Mouse (Mus musculus): ENCODE measurements at regions not wholly inside any gene's neighbourhood (a gene's known extent, or its start where the extent isn't known, plus 50 kb on each side); places are given as distances from the start of the nearest gene placed in this dataset.

DNA sequence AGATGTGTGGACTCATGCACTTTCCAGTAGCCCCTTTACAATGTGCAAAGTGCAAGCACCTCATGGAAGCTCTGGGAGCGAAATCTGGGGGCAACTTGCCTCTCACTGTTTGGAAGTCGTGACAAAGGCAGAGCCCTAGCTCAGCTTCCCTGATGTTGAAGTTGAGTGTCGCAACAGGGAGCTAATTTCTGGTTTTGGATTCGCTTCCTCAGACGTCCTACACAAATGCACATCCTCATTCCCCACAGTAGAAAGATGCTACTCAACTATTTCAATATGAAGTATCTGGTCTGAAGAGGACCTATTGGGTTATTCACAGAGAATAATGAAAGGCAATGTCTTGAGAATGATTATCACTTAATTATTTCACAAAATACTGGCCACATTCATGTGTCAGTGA lies 331.3 kb downstream of the Adgrl2 start:
- Histone ChIP-seq H3K4me3 (no peak overlapping the region), H3K27me3 (replicated peaks) (no peaks in the 10 kb centered on the region), H3K9ac (no peak overlapping the region), H3K4me2 (no peak overlapping the region), H3K4me1 (replicated peaks) (no peaks in the 10 kb centered on the region), H3K36me3 (no peaks in the 10 kb centered on the region), H3K9me3 (replicated peaks) (no peaks in the 10 kb centered on the region), H3K27ac (ENCODE audit: poor library complexity, severe bottlenecking) (no peak overlapping the region)
- 81% methylated on average over 5 of the region's 5 CpGs for WGBS
- ATAC-seq (ENCODE audit: insufficient number of reproducible peaks, low FRiP score): no peak

DNA sequence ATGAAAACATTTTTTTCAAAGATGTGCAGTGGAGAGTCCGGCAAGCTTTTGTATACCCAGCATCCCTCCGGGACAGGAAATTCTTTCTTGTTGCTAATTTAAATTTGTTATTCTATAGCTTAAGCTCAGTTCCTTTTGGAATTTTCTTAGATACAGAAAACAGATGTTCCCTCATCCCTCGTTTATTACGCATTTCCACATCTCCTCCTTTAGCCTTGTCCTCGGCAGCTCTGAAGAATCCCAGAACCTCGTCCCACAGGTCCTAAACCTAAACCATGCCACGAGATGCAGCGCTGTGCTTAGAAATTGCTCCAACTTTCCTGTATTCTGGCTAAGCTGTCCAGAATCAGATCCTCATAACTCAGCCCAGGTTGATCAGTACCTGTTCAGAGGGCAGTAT lies 332.0 kb downstream of the Adgrl2 start:
- Histone ChIP-seq H3K4me1 (replicated peaks) (no peaks in the 10 kb centered on the region), H3K9ac (no peak overlapping the region), H3K36me3 (no peaks in the 10 kb centered on the region), H3K27ac (ENCODE audit: poor library complexity, severe bottlenecking) (no peak overlapping the region), H3K27me3 (replicated peaks) (no peaks in the 10 kb centered on the region), H3K4me3 (no peak overlapping the region), H3K4me2 (no peak overlapping the region), H3K9me3 (replicated peaks) (no peaks in the 10 kb centered on the region)
- ATAC-seq (ENCODE audit: insufficient number of reproducible peaks, low FRiP score): no peak
- WGBS: 74% methylated on average over 8 of the region's 8 CpGs

DNA sequence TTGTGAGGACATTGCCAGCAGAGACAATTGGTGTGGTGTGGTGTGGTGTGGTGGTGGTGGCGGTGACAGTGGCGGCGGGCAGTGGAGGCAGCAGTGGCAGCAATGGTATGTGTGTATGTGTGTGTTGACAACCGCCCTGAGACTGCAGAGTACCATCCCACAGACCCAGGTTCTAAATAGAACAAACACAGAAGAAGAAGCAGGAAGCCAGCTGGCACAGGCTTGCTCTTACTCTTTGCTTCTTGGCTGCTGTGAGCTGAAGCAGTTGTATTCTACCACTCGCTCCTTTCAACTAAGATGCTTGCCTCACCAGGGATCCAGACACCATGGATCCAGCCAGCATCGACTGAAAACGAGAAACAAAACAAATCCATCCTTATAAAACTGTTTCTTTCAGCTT lies 334.2 kb downstream of the Adgrl2 start:
- Histone ChIP-seq H3K27me3 (replicated peaks) (no peaks in the 10 kb centered on the region), H3K4me2 (no peak overlapping the region), H3K27ac (ENCODE audit: poor library complexity, severe bottlenecking) (no peak overlapping the region), H3K9me3 (replicated peaks) (0 out of 2 replicates have a peak, but pooled peaks cover 3% of the 10 kb centered on the region), H3K9ac (no peak overlapping the region), H3K4me1 (replicated peaks) (no peaks in the 10 kb centered on the region), H3K36me3 (no peaks in the 10 kb centered on the region), H3K4me3 (no peak overlapping the region)
- 85% methylated on average over 7 of the region's 7 CpGs for WGBS
- no peak for ATAC-seq (ENCODE audit: insufficient number of reproducible peaks, low FRiP score)

DNA sequence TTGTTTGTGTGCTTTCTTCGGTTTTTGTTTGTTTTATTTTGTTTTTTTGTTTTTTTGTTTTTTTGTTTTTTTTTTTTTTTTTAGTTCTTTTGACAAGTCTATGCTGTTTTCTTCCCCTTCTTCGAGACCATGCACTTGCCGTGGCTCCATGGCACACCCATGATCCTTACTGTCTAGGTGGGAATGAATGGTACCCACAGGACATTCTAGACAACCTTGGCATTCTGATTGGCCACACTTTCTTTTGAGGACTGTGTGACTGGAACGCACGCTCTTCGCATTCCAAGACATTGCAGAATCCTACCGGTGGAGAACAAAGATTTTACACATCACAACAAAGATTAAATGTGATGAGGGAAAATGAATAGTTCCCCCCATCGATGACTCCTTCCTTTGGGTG lies 340.1 kb downstream of the Adgrl2 start:
- Histone ChIP-seq H3K4me1 (replicated peaks) (0 out of 2 replicates have a peak, but pooled peaks cover 2% of the 10 kb centered on the region), H3K36me3 (no peaks in the 10 kb centered on the region), H3K9me3 (replicated peaks) (0 out of 2 replicates have a peak, but pooled peaks cover 3% of the 10 kb centered on the region), H3K27me3 (replicated peaks) (no peaks in the 10 kb centered on the region), H3K4me2 (no peak overlapping the region), H3K27ac (ENCODE audit: poor library complexity, severe bottlenecking) (no peak overlapping the region), H3K9ac (no peak overlapping the region), H3K4me3 (no peak overlapping the region)
- ATAC-seq (ENCODE audit: insufficient number of reproducible peaks, low FRiP score): no peak
- WGBS: 69% methylated on average over 8 of the region's 8 CpGs

DNA sequence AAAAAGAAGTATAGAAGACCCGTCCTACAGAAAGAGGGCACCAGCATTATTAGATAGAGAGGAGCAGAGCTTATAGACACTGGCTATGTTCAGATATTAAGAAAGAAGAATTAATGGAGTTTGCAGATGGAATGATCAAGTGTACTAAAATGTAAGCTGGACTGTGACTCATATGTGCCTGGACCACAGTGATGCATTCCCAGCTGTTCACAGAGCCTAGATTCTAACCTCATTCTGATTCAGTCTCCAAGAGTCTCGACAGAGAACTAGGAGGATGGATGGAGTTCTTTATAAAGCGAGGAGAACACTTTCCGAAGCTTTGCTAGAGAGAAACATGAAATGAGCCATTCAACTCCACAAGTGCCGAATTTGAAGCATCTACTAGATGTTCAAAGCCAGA lies 345.4 kb downstream of the Adgrl2 start:
- H3K27me3 ChIP-seq (replicated peaks): no peaks in the 10 kb centered on the region
- H3K4me3 ChIP-seq: no peak overlapping the region
- H3K36me3 ChIP-seq: no peaks in the 10 kb centered on the region
- 80% methylated on average over 5 of the region's 5 CpGs for WGBS
- H3K4me2 ChIP-seq: no peak overlapping the region
- no peak overlapping the region for H3K9ac ChIP-seq
- ATAC-seq (ENCODE audit: insufficient number of reproducible peaks, low FRiP score): no peak
- no peaks in the 10 kb centered on the region for H3K9me3 ChIP-seq (replicated peaks)
- no peak overlapping the region for H3K27ac ChIP-seq (ENCODE audit: poor library complexity, severe bottlenecking)
- 0 out of 2 replicates have a peak, but pooled peaks cover 3% of the 10 kb centered on the region for H3K4me1 ChIP-seq (replicated peaks)

DNA sequence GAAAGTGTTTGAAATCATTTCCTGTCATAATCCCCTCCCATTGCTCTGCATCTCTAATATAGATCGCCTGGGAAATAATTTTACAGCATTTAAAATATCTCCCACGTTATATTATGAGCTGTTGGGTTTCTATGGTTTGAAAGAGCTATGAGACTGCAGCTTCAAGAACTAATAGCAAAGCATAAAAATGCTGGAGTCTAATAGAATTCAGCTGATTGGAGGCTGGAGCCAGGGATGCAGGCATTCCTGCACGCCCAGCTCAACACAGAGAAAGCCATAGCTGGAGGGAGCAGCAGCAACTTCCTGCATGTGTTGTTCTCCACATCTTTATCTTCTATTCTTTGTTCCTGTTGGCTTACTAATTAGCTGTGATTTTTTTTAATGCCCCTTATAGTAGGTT lies 348.8 kb downstream of the Adgrl2 start:
- Histone ChIP-seq H3K9me3 (replicated peaks) (peaks cover 4% of the 10 kb centered on the region; the same call in 1 of the 2 replicates), H3K27ac (ENCODE audit: poor library complexity, severe bottlenecking) (no peak overlapping the region), H3K4me1 (replicated peaks) (0 out of 2 replicates have a peak, but pooled peaks cover 3% of the 10 kb centered on the region), H3K9ac (no peak overlapping the region), H3K4me2 (no peak overlapping the region), H3K27me3 (replicated peaks) (no peaks in the 10 kb centered on the region), H3K36me3 (no peaks in the 10 kb centered on the region), H3K4me3 (no peak overlapping the region)
- 78% methylated on average over 3 of the region's 3 CpGs for WGBS
- no peak for ATAC-seq (ENCODE audit: insufficient number of reproducible peaks, low FRiP score)

DNA sequence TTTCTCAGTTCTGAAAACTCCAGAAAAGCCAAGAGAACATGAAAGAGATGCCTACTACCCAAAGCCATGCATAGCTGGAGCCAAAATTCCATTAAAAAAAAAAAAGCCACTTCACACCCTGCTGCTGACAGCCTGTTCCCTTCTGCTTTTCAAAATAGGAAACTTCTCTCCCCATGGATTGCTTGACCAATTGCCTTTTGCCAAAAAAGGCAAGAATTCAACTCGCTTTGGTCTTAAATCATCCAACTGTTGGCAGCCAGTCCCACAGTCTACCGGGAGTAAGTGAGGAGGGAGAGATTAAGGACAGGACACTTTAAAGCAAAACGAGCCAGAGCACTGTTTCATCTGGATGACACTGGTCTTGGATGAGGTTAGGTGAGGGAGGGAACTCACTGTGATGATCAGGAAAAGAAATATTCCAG lies 349.7 kb downstream of the Adgrl2 start:
- Histone ChIP-seq H3K27ac (ENCODE audit: poor library complexity, severe bottlenecking) (no peak overlapping the region), H3K9me3 (replicated peaks) (peaks cover 4% of the 10 kb centered on the region; the same call in 1 of the 2 replicates), H3K9ac (no peak overlapping the region), H3K27me3 (replicated peaks) (no peaks in the 10 kb centered on the region), H3K4me2 (no peak overlapping the region), H3K36me3 (no peaks in the 10 kb centered on the region), H3K4me3 (no peak overlapping the region), H3K4me1 (replicated peaks) (0 out of 2 replicates have a peak, but pooled peaks cover 3% of the 10 kb centered on the region)
- ATAC-seq (ENCODE audit: insufficient number of reproducible peaks, low FRiP score): no peak
- 27% methylated on average over 3 of the region's 3 CpGs for WGBS

DNA sequence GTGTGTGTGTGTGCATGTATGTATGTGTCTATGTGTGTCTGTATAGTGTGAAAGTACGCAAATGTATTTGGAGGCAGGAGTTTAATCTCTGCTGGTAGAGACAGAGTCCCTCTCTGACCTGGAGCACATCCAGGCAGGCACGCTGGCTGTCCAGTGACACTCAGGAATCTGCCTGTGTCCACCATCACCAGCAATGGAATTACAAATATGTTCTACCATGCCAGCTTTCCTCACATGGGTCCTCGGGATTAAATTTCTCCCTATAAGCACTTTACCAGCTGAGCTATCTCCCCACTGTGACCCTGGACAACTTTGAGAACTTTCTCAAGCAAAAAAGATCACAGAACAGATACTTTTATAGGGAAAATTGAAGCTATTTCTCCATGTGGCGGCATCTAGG lies 355.3 kb downstream of the Adgrl2 start:
- ATAC-seq (ENCODE audit: insufficient number of reproducible peaks, low FRiP score): no peak
- H3K36me3 ChIP-seq: no peaks in the 10 kb centered on the region
- H3K27ac ChIP-seq (ENCODE audit: poor library complexity, severe bottlenecking): peak overlapping the region; percentile 25

DNA sequence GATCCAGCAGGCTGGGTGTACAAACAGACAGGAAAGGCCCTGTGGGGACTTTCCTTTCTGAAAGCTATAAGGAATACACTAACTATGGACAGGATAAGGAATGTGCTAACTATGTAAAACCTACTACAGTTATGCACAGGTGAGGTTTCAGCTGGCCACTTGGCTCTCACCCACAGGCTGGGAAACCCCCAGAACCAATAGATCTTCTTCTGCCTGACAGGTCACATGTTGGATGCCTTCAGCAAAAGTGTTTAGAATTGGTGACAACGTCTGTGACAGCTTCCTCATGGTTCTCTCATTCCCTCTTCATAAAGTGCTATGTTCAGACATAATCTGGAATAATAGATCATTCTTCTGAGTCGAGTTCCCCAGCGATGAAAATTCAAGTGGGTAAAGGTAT lies 356.0 kb downstream of the Adgrl2 start:
- Histone ChIP-seq H3K4me3 (no peak overlapping the region), H3K4me2 (no peak overlapping the region), H3K9me3 (replicated peaks) (peaks cover 1% of the 10 kb centered on the region; the same call in 1 of the 2 replicates), H3K27me3 (replicated peaks) (no peaks in the 10 kb centered on the region), H3K9ac (no peak overlapping the region), H3K36me3 (no peaks in the 10 kb centered on the region), H3K27ac (ENCODE audit: poor library complexity, severe bottlenecking) (no peak overlapping the region), H3K4me1 (replicated peaks) (0 out of 2 replicates have a peak, but pooled peaks cover 7% of the 10 kb centered on the region)
- 46% methylated on average over 3 of the region's 3 CpGs for WGBS
- no peak for ATAC-seq (ENCODE audit: insufficient number of reproducible peaks, low FRiP score)

More for the DNA sequence above, 355.3 kb downstream of the Adgrl2 start:
- Histone ChIP-seq H3K4me2 (no peak overlapping the region), H3K4me1 (replicated peaks) (0 out of 2 replicates have a peak, but pooled peaks cover 7% of the 10 kb centered on the region), H3K4me3 (no peak overlapping the region), H3K27me3 (replicated peaks) (no peaks in the 10 kb centered on the region), H3K9me3 (replicated peaks) (peaks cover 4% of the 10 kb centered on the region; the same call in 1 of the 2 replicates), H3K9ac (no peak overlapping the region)
- 55% methylated on average over 4 of the region's 4 CpGs for WGBS

DNA sequence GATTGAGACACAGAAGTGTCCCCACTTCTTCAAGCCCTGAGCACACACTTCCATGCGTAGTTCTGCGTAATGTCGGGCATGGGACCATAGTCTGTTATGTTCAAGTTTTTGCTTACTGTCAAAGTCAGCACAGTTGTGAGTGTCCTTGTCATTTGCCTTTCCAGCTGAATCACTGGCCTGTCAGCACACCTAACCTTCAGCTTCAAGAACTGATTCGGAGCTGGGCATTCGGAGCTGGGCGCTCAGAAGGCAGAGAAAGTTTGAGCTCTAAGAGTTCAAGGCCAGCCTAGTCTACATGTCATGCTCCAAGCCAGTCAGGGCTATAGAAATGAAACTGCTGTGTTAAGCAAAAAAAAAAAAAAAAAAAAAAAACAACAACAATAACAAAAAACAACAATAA lies 357.1 kb downstream of the Adgrl2 start:
- Histone ChIP-seq H3K4me2 (no peak overlapping the region), H3K27ac (ENCODE audit: poor library complexity, severe bottlenecking) (no peak overlapping the region), H3K36me3 (no peaks in the 10 kb centered on the region), H3K9me3 (replicated peaks) (no peaks in the 10 kb centered on the region), H3K9ac (no peak overlapping the region), H3K4me1 (replicated peaks) (0 out of 2 replicates have a peak, but pooled peaks cover 7% of the 10 kb centered on the region), H3K27me3 (replicated peaks) (no peaks in the 10 kb centered on the region), H3K4me3 (no peak overlapping the region)
- 90% methylated on average over 6 of the region's 6 CpGs for WGBS
- ATAC-seq (ENCODE audit: insufficient number of reproducible peaks, low FRiP score): no peak

DNA sequence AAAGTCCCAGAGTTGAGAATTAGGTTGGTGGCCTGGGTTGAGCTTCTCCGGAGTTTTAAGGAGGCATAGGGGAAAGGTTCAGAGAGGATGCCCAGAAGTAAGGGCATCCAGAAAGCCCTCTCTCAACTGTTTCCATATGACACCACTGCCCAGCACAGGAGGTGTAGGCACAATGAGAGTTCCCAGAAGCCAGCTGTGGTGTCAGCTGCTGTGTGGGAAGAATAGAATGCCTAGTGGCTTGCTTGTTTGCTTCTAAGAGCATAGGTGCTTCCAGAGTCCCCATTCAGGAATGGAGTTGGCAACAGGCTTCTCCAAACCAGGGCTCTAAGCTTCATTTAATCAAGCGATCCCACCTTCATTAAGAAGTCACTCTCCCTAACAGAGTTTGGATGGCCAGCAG lies 357.9 kb downstream of the Adgrl2 start:
- no peaks in the 10 kb centered on the region for H3K9me3 ChIP-seq (replicated peaks)
- H3K27me3 ChIP-seq (replicated peaks): no peaks in the 10 kb centered on the region
- no peaks in the 10 kb centered on the region for H3K36me3 ChIP-seq
- no peak for ATAC-seq (ENCODE audit: insufficient number of reproducible peaks, low FRiP score)
- H3K27ac ChIP-seq (ENCODE audit: poor library complexity, severe bottlenecking): no peak overlapping the region
- H3K4me1 ChIP-seq (replicated peaks): 0 out of 2 replicates have a peak, but pooled peaks cover 7% of the 10 kb centered on the region
- no peak overlapping the region for H3K4me3 ChIP-seq
- H3K9ac ChIP-seq: no peak overlapping the region
- WGBS: 83% methylated on average over 2 of the region's 2 CpGs
- no peak overlapping the region for H3K4me2 ChIP-seq
